Mouse (Mus musculus): ENCODE measurements at regions not wholly inside any gene's neighbourhood (a gene's known extent, or its start where the extent isn't known, plus 50 kb on each side); places are given as distances from the start of the nearest gene placed in this dataset.

DNA sequence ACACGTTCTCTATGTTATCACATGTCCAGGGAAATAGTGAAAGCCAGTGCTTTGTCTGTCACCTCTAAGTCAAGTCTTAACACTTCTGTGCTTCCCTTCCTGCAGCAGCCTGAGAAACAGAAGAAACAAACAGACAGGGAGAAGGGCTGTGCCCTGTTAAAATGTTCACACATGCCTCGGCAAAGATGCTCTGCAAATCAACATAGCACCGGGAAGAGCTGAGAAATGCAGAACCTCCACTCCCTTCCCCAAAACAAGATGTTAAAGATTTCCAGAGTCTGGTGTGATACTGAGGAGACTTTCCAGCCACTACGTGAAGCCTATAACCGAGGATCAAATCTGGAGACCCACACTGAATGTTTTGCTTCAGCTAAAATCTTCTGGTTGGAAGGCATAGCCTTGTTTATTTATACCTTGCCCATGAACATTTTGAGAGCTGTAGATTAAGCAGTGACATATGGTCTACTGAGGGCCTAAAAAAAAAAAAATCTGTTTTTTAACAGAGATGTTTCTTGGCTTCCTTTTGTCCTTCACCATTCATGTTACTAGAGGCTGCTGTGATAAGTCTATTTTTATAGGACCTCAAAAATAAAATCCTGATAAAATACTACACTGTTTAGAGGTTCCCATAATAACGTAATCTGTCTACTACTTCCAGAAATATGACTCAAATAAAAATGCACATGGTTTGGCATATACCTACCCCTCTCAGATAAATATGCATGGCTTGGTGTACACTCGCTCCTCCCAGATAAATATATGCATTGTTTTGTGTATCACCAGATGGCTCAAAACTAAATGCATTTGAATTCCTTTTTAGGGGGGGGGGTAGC, 537.1 kb downstream of the Ccdc50 start:
- no peak overlapping the region for H3K4me3 ChIP-seq (ENCODE audit: insufficient read depth in 1 of 2, low read depth in 1 of 2, low read length in 2 of 2, poor library complexity in 1 of 2, severe bottlenecking in 1 of 2)
- TF ChIP-seq HCFC1 (IDR thresholded peaks at IDR 0.05; ENCODE audit: borderline replicate concordance, insufficient read depth, low read length) = no peak
- no peak for TF ChIP-seq ZC3H11A (IDR thresholded peaks at IDR 0.05; ENCODE audit: borderline replicate concordance, low read depth, low read length)
- no peak for TF ChIP-seq CHD2 (IDR thresholded peaks at IDR 0.05; ENCODE audit: low read depth, low read length)
- no peak for TF ChIP-seq ZNF384 (IDR thresholded peaks at IDR 0.05; ENCODE audit: low read depth, low read length)
- no peak for TF ChIP-seq MAFK (IDR thresholded peaks at IDR 0.05; ENCODE audit: insufficient read depth, low read depth, low read length)
- no peak overlapping the region for H3K27ac ChIP-seq (ENCODE audit: insufficient read depth, low read depth, low read length, poor library complexity, severe bottlenecking)
- no peak for DNase-seq (ENCODE audit: low read depth, low spot score)
- no peaks in the 10 kb centered on the region for H3K36me3 ChIP-seq (ENCODE audit: control insufficient read depth, insufficient read depth, low read length, poor library complexity, severe bottlenecking)
- H3K9ac ChIP-seq (ENCODE audit: insufficient read depth, low read depth, low read length, poor library complexity, severe bottlenecking) = no peak overlapping the region
- no peaks in the 10 kb centered on the region for H3K4me1 ChIP-seq (ENCODE audit: control insufficient read depth in 2 of 2, insufficient read depth in 2 of 2, low read length in 2 of 2, poor library complexity in 1 of 2)
- in situ Hi-C loops (cut with MboI; ENCODE audit: low sequenced_read_pairs in 2 of 2, unreplicated experiment in 2 of 2) = no loop called here
- H3K9me3 ChIP-seq (ENCODE audit: control insufficient read depth, insufficient read depth, low read depth, low read length) = 0 out of 2 replicates have a peak, but pooled peaks cover 4% of the 10 kb centered on the region

DNA sequence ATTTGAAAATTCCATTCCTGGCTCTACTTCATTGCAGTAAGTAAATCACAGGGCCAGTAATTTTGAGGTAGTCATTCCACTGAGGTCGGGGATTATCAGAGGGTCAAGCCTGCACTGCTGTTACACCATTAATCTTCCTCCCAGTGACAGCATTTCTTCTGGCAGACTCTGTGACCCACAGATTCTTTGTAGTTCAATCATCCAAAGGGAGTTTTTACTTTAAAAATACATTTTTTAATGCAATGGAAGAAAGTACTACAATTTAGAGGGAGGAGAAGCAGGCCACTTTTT, 537.6 kb downstream of the Ccdc50 start:
- H3K27ac ChIP-seq (ENCODE audit: insufficient read depth, low read depth, low read length, poor library complexity, severe bottlenecking) = no peak overlapping the region
- in situ Hi-C loops (cut with MboI; ENCODE audit: low sequenced_read_pairs in 2 of 2, unreplicated experiment in 2 of 2) = no loop called here
- TF ChIP-seq MAFK (IDR thresholded peaks at IDR 0.05; ENCODE audit: insufficient read depth, low read depth, low read length) = no peak
- no peak for TF ChIP-seq ZNF384 (IDR thresholded peaks at IDR 0.05; ENCODE audit: low read depth, low read length)
- no peak for TF ChIP-seq ZC3H11A (IDR thresholded peaks at IDR 0.05; ENCODE audit: borderline replicate concordance, low read depth, low read length)
- no peak for TF ChIP-seq HCFC1 (IDR thresholded peaks at IDR 0.05; ENCODE audit: borderline replicate concordance, insufficient read depth, low read length)
- no peak for TF ChIP-seq CHD2 (IDR thresholded peaks at IDR 0.05; ENCODE audit: low read depth, low read length)
- no peak overlapping the region for H3K4me3 ChIP-seq (ENCODE audit: insufficient read depth in 1 of 2, low read depth in 1 of 2, low read length in 2 of 2, poor library complexity in 1 of 2, severe bottlenecking in 1 of 2)
- DNase-seq (ENCODE audit: low read depth, low spot score) = no peak
- H3K36me3 ChIP-seq (ENCODE audit: control insufficient read depth, insufficient read depth, low read length, poor library complexity, severe bottlenecking) = no peaks in the 10 kb centered on the region
- no peak overlapping the region for H3K9ac ChIP-seq (ENCODE audit: insufficient read depth, low read depth, low read length, poor library complexity, severe bottlenecking)
- H3K4me1 ChIP-seq (ENCODE audit: control insufficient read depth in 2 of 2, insufficient read depth in 2 of 2, low read length in 2 of 2, poor library complexity in 1 of 2) = no peaks in the 10 kb centered on the region
- H3K9me3 ChIP-seq (ENCODE audit: control insufficient read depth, insufficient read depth, low read depth, low read length) = 0 out of 2 replicates have a peak, but pooled peaks cover 1% of the 10 kb centered on the region

DNA sequence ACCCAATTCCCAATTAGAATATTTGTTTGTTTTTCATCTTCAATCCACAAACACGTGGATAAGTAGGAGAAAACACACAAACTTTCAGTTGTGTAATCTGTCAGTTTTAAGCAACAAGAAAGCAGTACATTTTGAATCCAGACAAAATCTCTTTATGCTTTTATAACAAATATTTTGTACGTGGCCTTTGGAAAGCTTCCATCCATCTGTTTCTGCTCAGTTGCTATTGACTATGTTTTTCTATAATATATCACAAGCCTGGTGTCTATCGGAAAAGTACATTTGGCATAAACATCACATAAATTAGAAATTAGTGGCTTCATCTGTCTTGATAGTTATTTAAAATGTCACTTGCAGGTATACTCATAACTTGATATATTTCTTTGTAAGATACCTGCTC, 560.6 kb downstream of the Ccdc50 start:
- in situ Hi-C loops (cut with MboI; ENCODE audit: low sequenced_read_pairs in 2 of 2, unreplicated experiment in 2 of 2) = no loop called here
- H3K9ac ChIP-seq (ENCODE audit: insufficient read depth, low read depth, low read length, poor library complexity, severe bottlenecking) = no peak overlapping the region
- no peak overlapping the region for H3K4me3 ChIP-seq (ENCODE audit: insufficient read depth in 1 of 2, low read depth in 1 of 2, low read length in 2 of 2, poor library complexity in 1 of 2, severe bottlenecking in 1 of 2)
- H3K4me1 ChIP-seq (ENCODE audit: control insufficient read depth in 2 of 2, insufficient read depth in 2 of 2, low read length in 2 of 2, poor library complexity in 1 of 2) = no peaks in the 10 kb centered on the region
- no peak for DNase-seq (ENCODE audit: low read depth, low spot score)
- H3K9me3 ChIP-seq (ENCODE audit: control insufficient read depth, insufficient read depth, low read depth, low read length) = no peaks in the 10 kb centered on the region
- TF ChIP-seq ZC3H11A (IDR thresholded peaks at IDR 0.05; ENCODE audit: borderline replicate concordance, low read depth, low read length) = no peak
- TF ChIP-seq CHD2 (IDR thresholded peaks at IDR 0.05; ENCODE audit: low read depth, low read length) = no peak
- TF ChIP-seq HCFC1 (IDR thresholded peaks at IDR 0.05; ENCODE audit: borderline replicate concordance, insufficient read depth, low read length) = no peak
- TF ChIP-seq ZNF384 (IDR thresholded peaks at IDR 0.05; ENCODE audit: low read depth, low read length) = no peak
- TF ChIP-seq MAFK (IDR thresholded peaks at IDR 0.05; ENCODE audit: insufficient read depth, low read depth, low read length) = no peak
- H3K36me3 ChIP-seq (ENCODE audit: control insufficient read depth, insufficient read depth, low read length, poor library complexity, severe bottlenecking) = no peaks in the 10 kb centered on the region
- no peak overlapping the region for H3K27ac ChIP-seq (ENCODE audit: insufficient read depth, low read depth, low read length, poor library complexity, severe bottlenecking)

GRCm38 (mm10) chr16:27949811-27950210, 561.1 kb downstream of the Ccdc50 start:
- in situ Hi-C loops (cut with MboI; ENCODE audit: low sequenced_read_pairs in 2 of 2, unreplicated experiment in 2 of 2) = no loop called here
- H3K36me3 ChIP-seq (ENCODE audit: control insufficient read depth, insufficient read depth, low read length, poor library complexity, severe bottlenecking) = no peaks in the 10 kb centered on the region
- no peaks in the 10 kb centered on the region for H3K4me1 ChIP-seq (ENCODE audit: control insufficient read depth in 2 of 2, insufficient read depth in 2 of 2, low read length in 2 of 2, poor library complexity in 1 of 2)
- no peak overlapping the region for H3K9ac ChIP-seq (ENCODE audit: insufficient read depth, low read depth, low read length, poor library complexity, severe bottlenecking)
- no peak for DNase-seq (ENCODE audit: low read depth, low spot score)
- H3K9me3 ChIP-seq (ENCODE audit: control insufficient read depth, insufficient read depth, low read depth, low read length) = no peaks in the 10 kb centered on the region
- no peak overlapping the region for H3K4me3 ChIP-seq (ENCODE audit: insufficient read depth in 1 of 2, low read depth in 1 of 2, low read length in 2 of 2, poor library complexity in 1 of 2, severe bottlenecking in 1 of 2)
- no peak overlapping the region for H3K27ac ChIP-seq (ENCODE audit: insufficient read depth, low read depth, low read length, poor library complexity, severe bottlenecking)
- no peak for TF ChIP-seq CHD2 (IDR thresholded peaks at IDR 0.05; ENCODE audit: low read depth, low read length)
- TF ChIP-seq HCFC1 (IDR thresholded peaks at IDR 0.05; ENCODE audit: borderline replicate concordance, insufficient read depth, low read length) = no peak
- TF ChIP-seq MAFK (IDR thresholded peaks at IDR 0.05; ENCODE audit: insufficient read depth, low read depth, low read length) = no peak
- no peak for TF ChIP-seq ZC3H11A (IDR thresholded peaks at IDR 0.05; ENCODE audit: borderline replicate concordance, low read depth, low read length)
- TF ChIP-seq ZNF384 (IDR thresholded peaks at IDR 0.05; ENCODE audit: low read depth, low read length) = no peak
